Mouse (Mus musculus): ENCODE data around the gene Pdia6. TPM values are rescaled to one million over a fixed set of nuclear protein-coding genes. Genes with fewer than 3 reads are reported as not detected.

Gene Pdia6
- polyA plus RNA-seq, 1 experiment from 2014 or later, result 234 TPM

DNA sequence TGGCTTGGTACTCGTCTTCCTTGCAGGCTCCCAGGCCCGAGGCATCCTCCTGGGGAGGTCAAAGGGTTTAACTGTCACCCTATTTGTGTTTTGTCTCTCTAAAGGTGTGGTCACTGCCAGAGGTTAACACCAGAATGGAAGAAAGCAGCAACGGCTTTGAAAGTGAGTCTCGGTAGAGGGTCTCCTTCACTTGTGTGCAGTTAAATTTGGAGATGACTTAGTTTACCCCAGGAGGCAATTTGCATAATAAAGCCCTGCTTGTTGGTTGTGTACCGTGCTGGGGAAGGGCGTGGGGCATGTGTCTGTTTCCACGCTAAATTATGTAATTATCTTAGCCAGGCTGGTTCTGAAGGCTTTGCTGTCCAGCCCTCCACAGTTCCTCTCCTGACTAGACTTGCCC, 7.5 kb downstream of the Pdia6 start:
- Histone ChIP-seq H3K36me3 (ENCODE audit: control insufficient read depth, insufficient read depth) (peaks cover 38% of the 10 kb centered on the region), H3K9ac (ENCODE audit: low read depth, low read length) (no peak overlapping the region), H3K27me3 (ENCODE audit: control insufficient read depth, insufficient read depth, low read depth, low read length) (no peaks in the 10 kb centered on the region), H3K9me3 (replicated peaks; ENCODE audit: control insufficient read depth, low read length) (no peaks in the 10 kb centered on the region), H3K4me3 (ENCODE audit: low read depth, low read length) (no peak overlapping the region), H3K4me1 (ENCODE audit: control insufficient read depth, low read depth, low read length) (no peaks in the 10 kb centered on the region; the same call in 1 of the 2 replicates), H3K4me2 (ENCODE audit: low read depth, low read length) (no peak overlapping the region), H3K27ac (ENCODE audit: low read length) (no peak overlapping the region)
- ATAC-seq (ENCODE audit: low read depth), result no peak
- WGBS (ENCODE audit: insufficient replicate concordance), result 79% methylated on average over 7 of the region's 7 CpGs

DNA sequence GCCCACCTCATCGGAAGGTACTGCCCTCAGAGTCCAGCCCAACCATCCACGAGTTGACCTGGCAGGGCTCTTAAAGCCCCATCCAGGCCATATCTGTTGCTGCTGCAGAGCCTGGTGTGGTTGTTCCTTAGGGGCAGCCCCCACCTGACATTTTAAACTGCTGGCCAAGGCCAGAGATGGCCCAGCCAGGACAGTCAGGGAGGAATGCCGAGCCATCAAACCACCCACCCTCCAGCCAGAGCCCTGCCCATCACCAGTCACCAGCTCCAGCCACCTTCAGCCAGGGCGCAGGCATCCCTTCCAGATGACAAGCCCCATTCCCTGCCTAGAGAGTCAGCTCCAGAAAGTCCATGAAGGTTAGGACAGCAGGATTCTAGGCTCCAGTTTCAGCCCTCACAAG, 22.2 kb downstream of the Pdia6 start:
- peaks cover 14% of the 10 kb centered on the region for H3K36me3 ChIP-seq (ENCODE audit: control insufficient read depth, insufficient read depth)
- H3K4me1 ChIP-seq (ENCODE audit: control insufficient read depth, low read depth, low read length), result no peaks in the 10 kb centered on the region
- H3K27me3 ChIP-seq (ENCODE audit: control insufficient read depth, insufficient read depth, low read depth, low read length), result no peaks in the 10 kb centered on the region
- no peak for ATAC-seq (ENCODE audit: low read depth)
- no peak overlapping the region for H3K9ac ChIP-seq (ENCODE audit: low read depth, low read length)
- no peaks in the 10 kb centered on the region for H3K9me3 ChIP-seq (replicated peaks; ENCODE audit: control insufficient read depth, low read length)
- WGBS (ENCODE audit: insufficient replicate concordance), result 47% methylated on average over 4 of the region's 4 CpGs
- no peak overlapping the region for H3K4me2 ChIP-seq (ENCODE audit: low read depth, low read length)
- H3K27ac ChIP-seq (ENCODE audit: low read length), result no peak overlapping the region
- no peak overlapping the region for H3K4me3 ChIP-seq (ENCODE audit: low read depth, low read length)

DNA sequence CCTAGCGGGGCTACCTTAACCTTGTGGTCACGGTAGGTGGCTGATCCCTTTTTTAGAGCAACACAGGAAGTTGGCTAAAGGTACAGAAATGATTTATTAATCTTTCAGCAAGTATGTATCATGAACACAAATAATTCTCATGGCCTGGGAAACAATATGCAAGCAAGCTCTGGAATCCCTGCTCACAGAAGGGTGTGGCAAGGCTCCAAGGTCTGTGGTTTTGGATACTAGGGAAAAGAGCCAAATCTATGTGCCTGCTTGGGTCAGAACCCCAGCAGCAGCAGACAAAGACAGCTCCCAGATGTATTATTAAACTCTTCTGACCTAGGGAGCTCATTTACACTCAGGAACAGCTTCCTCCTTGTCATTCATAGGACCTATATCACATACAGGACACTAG, 22.7 kb downstream of the Pdia6 start:
- Histone ChIP-seq H3K9me3 (replicated peaks; ENCODE audit: control insufficient read depth, low read length) (no peaks in the 10 kb centered on the region), H3K27me3 (ENCODE audit: control insufficient read depth, insufficient read depth, low read depth, low read length) (no peaks in the 10 kb centered on the region), H3K4me3 (ENCODE audit: low read depth, low read length) (no peak overlapping the region), H3K4me2 (ENCODE audit: low read depth, low read length) (no peak overlapping the region), H3K9ac (ENCODE audit: low read depth, low read length) (no peak overlapping the region), H3K4me1 (ENCODE audit: control insufficient read depth, low read depth, low read length) (no peaks in the 10 kb centered on the region), H3K27ac (ENCODE audit: low read length) (no peak overlapping the region), H3K36me3 (ENCODE audit: control insufficient read depth, insufficient read depth) (peaks cover 9% of the 10 kb centered on the region)
- 57% methylated on average over 2 of the region's 2 CpGs for WGBS (ENCODE audit: insufficient replicate concordance)
- ATAC-seq (ENCODE audit: low read depth), result no peak

DNA sequence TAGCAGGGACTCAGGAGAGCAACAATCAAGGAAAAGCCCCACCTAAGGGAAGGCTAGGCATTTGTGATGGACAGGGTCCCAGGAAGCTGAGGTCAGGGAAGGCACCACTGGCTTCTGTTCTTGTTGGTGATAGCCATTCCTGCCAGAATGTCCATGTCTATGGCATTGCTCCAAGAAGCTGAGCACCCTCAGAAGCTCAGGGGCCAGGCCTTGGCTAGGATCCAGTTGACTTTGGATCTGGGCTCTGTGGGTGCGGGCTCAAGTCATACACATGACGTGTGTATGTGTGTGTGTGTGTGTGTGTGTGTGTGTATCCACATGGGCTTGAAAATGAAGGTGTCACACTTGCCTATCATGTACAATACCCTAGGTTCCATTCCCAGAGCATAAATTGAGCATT, 23.6 kb downstream of the Pdia6 start:
- Histone ChIP-seq H3K27ac (ENCODE audit: low read length) (no peak overlapping the region), H3K4me3 (ENCODE audit: low read depth, low read length) (no peak overlapping the region), H3K4me2 (ENCODE audit: low read depth, low read length) (no peak overlapping the region), H3K27me3 (ENCODE audit: control insufficient read depth, insufficient read depth, low read depth, low read length) (no peaks in the 10 kb centered on the region), H3K36me3 (ENCODE audit: control insufficient read depth, insufficient read depth) (peaks cover 4% of the 10 kb centered on the region; the same call in 1 of the 2 replicates), H3K9me3 (replicated peaks; ENCODE audit: control insufficient read depth, low read length) (no peaks in the 10 kb centered on the region), H3K9ac (ENCODE audit: low read depth, low read length) (no peak overlapping the region), H3K4me1 (ENCODE audit: control insufficient read depth, low read depth, low read length) (no peaks in the 10 kb centered on the region)
- ATAC-seq (ENCODE audit: low read depth), result no peak
- 44% methylated on average over 2 of the region's 2 CpGs for WGBS (ENCODE audit: insufficient replicate concordance)

DNA sequence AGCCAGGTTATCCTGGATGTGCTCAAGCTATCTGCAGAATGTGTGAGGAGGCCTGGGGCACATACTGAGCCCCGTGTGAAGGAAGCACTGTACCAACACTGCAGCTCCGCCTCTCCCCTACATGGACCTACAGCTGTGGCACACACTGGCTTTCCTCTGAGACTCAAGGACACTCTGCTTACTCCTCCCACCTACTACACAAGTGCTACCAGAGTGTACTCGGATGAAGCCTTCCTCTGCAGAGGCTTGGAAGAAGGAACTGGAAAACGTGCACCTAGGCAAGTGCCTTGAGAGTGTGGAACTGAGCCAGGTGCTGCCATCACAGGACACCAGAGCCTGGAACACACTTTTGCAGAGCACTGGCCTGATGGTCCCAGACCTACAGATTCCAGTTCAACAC, 24.2 kb downstream of the Pdia6 start:
- no peaks in the 10 kb centered on the region for H3K9me3 ChIP-seq (replicated peaks; ENCODE audit: control insufficient read depth, low read length)
- H3K9ac ChIP-seq (ENCODE audit: low read depth, low read length), result no peak overlapping the region
- H3K4me2 ChIP-seq (ENCODE audit: low read depth, low read length), result no peak overlapping the region
- no peak overlapping the region for H3K4me3 ChIP-seq (ENCODE audit: low read depth, low read length)
- no peaks in the 10 kb centered on the region for H3K27me3 ChIP-seq (ENCODE audit: control insufficient read depth, insufficient read depth, low read depth, low read length)
- no peak for ATAC-seq (ENCODE audit: low read depth)
- WGBS (ENCODE audit: insufficient replicate concordance), result 37% methylated on average over 4 of the region's 4 CpGs
- H3K4me1 ChIP-seq (ENCODE audit: control insufficient read depth, low read depth, low read length), result no peaks in the 10 kb centered on the region
- H3K27ac ChIP-seq (ENCODE audit: low read length), result no peak overlapping the region
- no peaks in the 10 kb centered on the region for H3K36me3 ChIP-seq (ENCODE audit: control insufficient read depth, insufficient read depth)

DNA sequence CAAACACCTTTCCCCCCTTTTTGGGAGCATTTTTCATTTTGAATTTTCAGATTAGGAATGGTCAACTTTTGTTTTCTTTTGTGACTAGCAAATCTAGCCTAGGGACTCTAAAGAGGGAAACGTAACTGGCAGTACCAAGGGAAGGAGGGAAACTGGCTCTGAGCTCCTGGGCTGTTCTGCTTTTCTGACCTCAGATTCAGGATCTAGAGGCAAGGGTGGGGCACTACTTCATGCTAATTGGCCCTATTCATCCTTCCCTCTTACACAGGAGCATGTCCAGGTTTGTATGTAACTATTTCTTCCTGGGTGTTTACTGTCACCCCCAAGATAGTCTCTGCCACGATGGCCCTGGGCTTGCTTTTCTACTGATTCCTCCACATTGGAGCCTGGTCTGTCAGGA, 30.6 kb downstream of the Pdia6 start:
- Histone ChIP-seq H3K9me3 (replicated peaks; ENCODE audit: control insufficient read depth, low read length) (no peaks in the 10 kb centered on the region), H3K4me3 (ENCODE audit: low read depth, low read length) (no peak overlapping the region), H3K9ac (ENCODE audit: low read depth, low read length) (no peak overlapping the region), H3K27ac (ENCODE audit: low read length) (no peak overlapping the region), H3K36me3 (ENCODE audit: control insufficient read depth, insufficient read depth) (no peaks in the 10 kb centered on the region), H3K4me1 (ENCODE audit: control insufficient read depth, low read depth, low read length) (no peaks in the 10 kb centered on the region), H3K4me2 (ENCODE audit: low read depth, low read length) (no peak overlapping the region), H3K27me3 (ENCODE audit: control insufficient read depth, insufficient read depth, low read depth, low read length) (no peaks in the 10 kb centered on the region)
- whole genome bisulfite sequencing (ENCODE audit: insufficient replicate concordance), result 37% methylated on average over 2 of the region's 2 CpGs
- ATAC-seq (ENCODE audit: low read depth), result no peak

DNA sequence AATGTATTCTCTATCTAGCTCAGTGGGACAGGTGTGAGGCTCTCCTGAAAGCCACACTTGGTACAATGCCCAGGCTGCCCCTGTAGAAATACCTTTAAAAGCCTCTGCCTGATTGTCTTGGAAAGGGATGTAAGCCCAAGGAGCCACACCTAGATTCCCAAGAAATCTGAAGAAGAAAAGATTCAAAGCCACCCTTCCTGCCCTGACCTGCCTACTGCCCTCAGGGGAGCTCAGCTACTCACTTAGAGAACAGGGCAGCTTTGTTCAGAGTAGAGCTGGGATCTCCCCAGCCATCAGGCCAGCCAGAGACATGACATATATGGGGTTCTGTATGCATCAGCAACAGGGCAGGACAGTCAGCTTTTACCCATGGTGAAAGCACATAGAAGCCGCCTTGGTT, 33.6 kb downstream of the Pdia6 start:
- H3K4me1 ChIP-seq (ENCODE audit: control insufficient read depth, low read depth, low read length), result no peaks in the 10 kb centered on the region
- WGBS (ENCODE audit: insufficient replicate concordance), result 65% methylated on average over 1 of the region's 1 CpGs
- H3K36me3 ChIP-seq (ENCODE audit: control insufficient read depth, insufficient read depth), result no peaks in the 10 kb centered on the region
- H3K9me3 ChIP-seq (replicated peaks; ENCODE audit: control insufficient read depth, low read length), result no peaks in the 10 kb centered on the region
- no peak overlapping the region for H3K27ac ChIP-seq (ENCODE audit: low read length)
- no peak overlapping the region for H3K9ac ChIP-seq (ENCODE audit: low read depth, low read length)
- no peaks in the 10 kb centered on the region for H3K27me3 ChIP-seq (ENCODE audit: control insufficient read depth, insufficient read depth, low read depth, low read length)
- no peak overlapping the region for H3K4me3 ChIP-seq (ENCODE audit: low read depth, low read length)
- H3K4me2 ChIP-seq (ENCODE audit: low read depth, low read length), result no peak overlapping the region
- no peak for ATAC-seq (ENCODE audit: low read depth)

DNA sequence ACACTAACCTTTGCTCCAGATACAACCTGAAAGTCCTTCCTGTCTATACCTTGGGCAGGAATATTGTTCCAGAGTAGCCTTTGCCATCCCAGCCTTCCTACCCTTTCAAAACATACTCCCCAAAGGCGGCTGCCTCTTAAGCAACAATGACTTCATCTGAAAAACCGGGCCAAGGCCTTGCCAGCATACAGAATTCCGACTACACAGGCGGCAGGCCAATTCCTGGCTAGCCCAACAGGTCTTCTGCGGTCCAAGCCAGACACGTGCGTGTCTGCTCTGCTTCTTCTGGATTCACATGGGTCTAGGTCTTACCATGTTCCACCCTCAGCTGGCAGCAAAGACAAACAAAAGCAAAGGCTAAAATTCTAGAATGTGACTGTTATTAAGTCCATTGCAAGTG, 39.1 kb downstream of the Pdia6 start:
- Histone ChIP-seq H3K4me1 (ENCODE audit: control insufficient read depth, low read depth, low read length) (no peaks in the 10 kb centered on the region), H3K4me2 (ENCODE audit: low read depth, low read length) (no peak overlapping the region), H3K4me3 (ENCODE audit: low read depth, low read length) (no peak overlapping the region), H3K36me3 (ENCODE audit: control insufficient read depth, insufficient read depth) (no peaks in the 10 kb centered on the region), H3K9ac (ENCODE audit: low read depth, low read length) (no peak overlapping the region), H3K27me3 (ENCODE audit: control insufficient read depth, insufficient read depth, low read depth, low read length) (no peaks in the 10 kb centered on the region), H3K9me3 (replicated peaks; ENCODE audit: control insufficient read depth, low read length) (no peaks in the 10 kb centered on the region), H3K27ac (ENCODE audit: low read length) (no peak overlapping the region)
- ATAC-seq (ENCODE audit: low read depth), result no peak
- WGBS (ENCODE audit: insufficient replicate concordance), result 69% methylated on average over 7 of the region's 7 CpGs

DNA sequence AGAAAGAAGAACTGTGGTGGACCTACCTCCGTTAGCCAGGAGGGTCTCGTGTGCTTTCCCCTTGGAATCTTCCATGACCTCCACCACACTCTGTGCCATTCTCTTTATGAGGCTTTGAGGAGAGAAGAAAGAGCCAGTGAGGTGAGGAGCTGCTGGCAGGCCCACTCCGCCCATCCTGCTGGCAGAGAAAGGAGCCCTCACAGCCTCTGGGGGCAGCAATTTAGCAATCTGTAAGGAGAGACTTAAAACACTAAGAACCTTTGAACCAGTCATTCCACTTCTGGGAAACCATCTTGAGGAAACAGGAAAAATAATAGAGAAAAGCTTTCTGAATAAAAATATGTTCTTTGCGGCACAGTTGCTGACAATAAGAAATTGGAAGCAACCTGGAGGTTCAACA, 41.9 kb downstream of the Pdia6 start:
- no peak for ATAC-seq (ENCODE audit: low read depth)
- H3K27ac ChIP-seq (ENCODE audit: low read length), result no peak overlapping the region
- no peak overlapping the region for H3K4me3 ChIP-seq (ENCODE audit: low read depth, low read length)
- WGBS (ENCODE audit: insufficient replicate concordance), result 36% methylated on average over 4 of the region's 4 CpGs
- H3K9me3 ChIP-seq (replicated peaks; ENCODE audit: control insufficient read depth, low read length), result no peaks in the 10 kb centered on the region
- H3K9ac ChIP-seq (ENCODE audit: low read depth, low read length), result no peak overlapping the region
- H3K27me3 ChIP-seq (ENCODE audit: control insufficient read depth, insufficient read depth, low read depth, low read length), result no peaks in the 10 kb centered on the region
- H3K4me1 ChIP-seq (ENCODE audit: control insufficient read depth, low read depth, low read length), result no peaks in the 10 kb centered on the region
- H3K36me3 ChIP-seq (ENCODE audit: control insufficient read depth, insufficient read depth), result no peaks in the 10 kb centered on the region
- no peak overlapping the region for H3K4me2 ChIP-seq (ENCODE audit: low read depth, low read length)
